Mouse (Mus musculus) heart, postnatal 4 days (tissue): ENCODE measurements at regions not wholly inside any gene's neighbourhood (a gene's known extent, or its start where the extent isn't known, plus 50 kb on each side); places are given as distances from the start of the nearest gene placed in this dataset.
"Not testable (repeated sequence)": the region's sequence is repeated elsewhere in the genome, so short reads cannot be mapped to it uniquely, and the experiment has no call there.

ENCODE experiments used
- DNase-seq: peaks from one replicate; pipeline ENCODE4 v3.0.0; 2021

- DNase-seq = no peak
Observed at GRCm38 (mm10) chr8:39833251-39833650, 841.6 kb upstream of the Adam24 start.

- no peak for DNase-seq
Observed at GRCm38 (mm10) chr8:39846854-39847253, 828.0 kb upstream of the Adam24 start.

GRCm38 (mm10) chr8:39862544-39862943, 812.3 kb upstream of the Adam24 start:
- no peak for DNase-seq

- DNase-seq = no peak
Observed at GRCm38 (mm10) chr8:39902251-39902650, 772.6 kb upstream of the Adam24 start.

- no peak for DNase-seq
Observed at GRCm38 (mm10) chr8:39912926-39913325, 762.0 kb upstream of the Adam24 start.

GRCm38 (mm10) chr8:39921336-39921735, 753.5 kb upstream of the Adam24 start:
- no peak for DNase-seq

- DNase-seq = no peak
Observed at GRCm38 (mm10) chr8:39923741-39924140, 751.1 kb upstream of the Adam24 start.

GRCm38 (mm10) chr8:39950178-39950896, 724.5 kb upstream of the Adam24 start:
- DNase-seq = no peak

- DNase-seq = no peak
Observed at GRCm38 (mm10) chr8:39954497-39954896, 720.4 kb upstream of the Adam24 start.

GRCm38 (mm10) chr8:39954924-39955323, 720.0 kb upstream of the Adam24 start:
- DNase-seq = no peak

- DNase-seq = no peak
Observed at GRCm38 (mm10) chr8:40005207-40005837, 669.6 kb upstream of the Adam24 start.

- DNase-seq = no peak
Observed at GRCm38 (mm10) chr8:40019281-40019943, 655.5 kb upstream of the Adam24 start.

- DNase-seq = no peak
Observed at GRCm38 (mm10) chr8:40064145-40064544, 610.7 kb upstream of the Adam24 start.

- DNase-seq = no peak
Observed at GRCm38 (mm10) chr8:40071131-40071530, 603.7 kb upstream of the Adam24 start.

- DNase-seq = not testable (repeated sequence)
Observed at GRCm38 (mm10) chr8:40080976-40081375, 593.9 kb upstream of the Adam24 start.

- no peak for DNase-seq
Observed at GRCm38 (mm10) chr8:40084129-40084528, 590.7 kb upstream of the Adam24 start.

GRCm38 (mm10) chr8:40089377-40089776, 585.5 kb upstream of the Adam24 start:
- DNase-seq = no peak

- DNase-seq = no peak
Observed at GRCm38 (mm10) chr8:40124402-40124801, 550.5 kb upstream of the Adam24 start.

GRCm38 (mm10) chr8:40127141-40127540, 547.7 kb upstream of the Adam24 start:
- DNase-seq = no peak

GRCm38 (mm10) chr8:40132662-40133257, 542.1 kb upstream of the Adam24 start:
- peak; percentile 15 for DNase-seq

- peak; percentile 71 for DNase-seq
Observed at GRCm38 (mm10) chr8:40150911-40151797, 523.7 kb upstream of the Adam24 start.

- DNase-seq = no peak
Observed at GRCm38 (mm10) chr8:40152451-40152850, 522.4 kb upstream of the Adam24 start.
